Mouse (Mus musculus) thymus, adult 2 months (tissue): ENCODE measurements around the gene Pmp22.

Experiments used
- CTCF ChIP-seq: fragments of 200-500 bp; IDR thresholded peaks from 2 replicates; pipeline ENCODE4 v1.5.1; 2012; ENCODE audit warnings: mild to moderate bottlenecking, control low read depth, low read length, moderate library complexity, borderline replicate concordance; ENCODE audit not compliant: control insufficient read depth, poor library complexity, insufficient read depth; ENCODE audit errors: extremely low read depth
- POLR2A ChIP-seq: fragments of 200-500 bp; IDR thresholded peaks from 2 replicates; pipeline ENCODE4 v1.6.1; 2012; ENCODE audit warnings: mild to moderate bottlenecking, low read length, control low read depth, moderate library complexity; ENCODE audit not compliant: control insufficient read depth, poor library complexity, insufficient read depth; ENCODE audit errors: extremely low read depth

DNA sequence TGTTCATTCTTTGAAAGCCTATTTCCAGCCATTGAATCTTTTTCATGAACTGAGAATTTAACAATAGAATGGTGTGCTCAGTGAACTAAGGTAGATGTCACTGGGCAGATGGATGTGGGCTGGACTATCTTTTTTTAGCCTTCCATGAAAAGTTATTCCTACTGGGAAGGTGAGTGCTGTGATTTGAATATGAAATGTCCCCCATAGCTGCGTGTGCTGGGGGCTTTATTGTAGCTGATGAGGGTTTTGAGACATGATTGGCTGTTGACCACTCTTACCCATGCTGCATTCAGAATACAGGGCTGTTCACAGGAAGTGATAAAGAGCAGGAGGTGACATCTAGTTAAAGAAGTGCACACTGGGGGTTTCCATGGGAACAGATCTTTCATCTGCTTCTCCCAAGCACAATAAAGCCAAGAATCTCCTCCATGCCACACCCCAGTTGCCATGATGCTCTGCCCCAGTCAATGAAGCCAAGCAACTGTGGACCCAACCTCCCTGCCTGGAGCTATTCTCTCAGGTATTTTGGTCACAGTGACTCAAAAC lies 19.5 kb upstream of the Pmp22 start:
- TF ChIP-seq POLR2A (no peak), CTCF (no peak)
